Mouse (Mus musculus) left cerebral cortex, adult 2 months (tissue): Measurements from ENCODE around the gene Tmem51. TPM values are rescaled to one million over a fixed set of nuclear protein-coding genes. Genes with fewer than 3 reads are reported as not detected.
"Not testable (repeated sequence)": the region's sequence is repeated elsewhere in the genome, so short reads cannot be mapped to it uniquely, and the experiment has no call there.

Source experiments
- DNase-seq, 2 experiments: peaks; one replicate each; pipeline ENCODE4 v3.0.0; 2021 to 2022; ENCODE audit warnings: low spot score in 2 of 2, mixed read lengths in 1 of 2; ENCODE audit errors: extremely low spot score in 1 of 2
- H3K27ac ChIP-seq: fragments of 200-600 bp; 2 replicates; pipeline ENCODE4 v1.8.1; 2022
- H3K4me3 ChIP-seq: fragments of 200-600 bp; 2 replicates; pipeline ENCODE4 v1.8.1; 2022
- CTCF ChIP-seq: fragments of 200-600 bp; IDR thresholded peaks from 2 replicates; pipeline ENCODE4 v1.8.1; 2022; ENCODE audit warnings: antibody characterized with exemption, mild to moderate bottlenecking, moderate library complexity
- intact Hi-C: fragments of 180-260 bp; cut with DNase I; formaldehyde crosslinking; loops from one replicate; pipeline ENCODE4 v1.15.1; 2025
- total RNA-seq, 2 experiments: library from RNA; stranded (reverse); gene quantifications; 2 replicates each; pipeline ENCODE4 v1.2.3; 2021

Gene Tmem51
- total RNA-seq, 2 experiments from 2014 or later = 4.9 to 5.6 TPM

DNA sequence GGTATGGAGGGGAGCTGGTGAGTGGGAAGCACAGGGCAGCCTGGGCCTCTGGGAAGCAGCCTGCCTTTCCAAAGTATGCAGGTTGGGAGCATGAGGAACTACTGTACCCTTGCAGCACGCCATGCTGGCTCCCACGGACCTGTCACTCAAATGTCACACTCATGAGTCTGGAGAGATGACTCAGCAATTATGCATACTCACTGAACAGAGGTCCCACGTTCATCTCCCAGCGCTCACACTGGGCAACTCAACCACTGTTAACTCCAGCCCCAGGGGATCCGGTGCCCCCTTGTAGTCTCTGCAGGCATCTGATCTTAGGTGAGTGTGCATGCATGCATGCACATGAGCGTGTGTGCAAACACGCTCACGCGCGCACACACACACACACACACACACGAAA lies 29.5 kb downstream of the Tmem51 start:
- no peak for DNase-seq
- no peak overlapping the region for H3K27ac ChIP-seq
- no peak overlapping the region for H3K4me3 ChIP-seq
- no peak for TF ChIP-seq CTCF
- intact Hi-C loops = no loop called here

DNA sequence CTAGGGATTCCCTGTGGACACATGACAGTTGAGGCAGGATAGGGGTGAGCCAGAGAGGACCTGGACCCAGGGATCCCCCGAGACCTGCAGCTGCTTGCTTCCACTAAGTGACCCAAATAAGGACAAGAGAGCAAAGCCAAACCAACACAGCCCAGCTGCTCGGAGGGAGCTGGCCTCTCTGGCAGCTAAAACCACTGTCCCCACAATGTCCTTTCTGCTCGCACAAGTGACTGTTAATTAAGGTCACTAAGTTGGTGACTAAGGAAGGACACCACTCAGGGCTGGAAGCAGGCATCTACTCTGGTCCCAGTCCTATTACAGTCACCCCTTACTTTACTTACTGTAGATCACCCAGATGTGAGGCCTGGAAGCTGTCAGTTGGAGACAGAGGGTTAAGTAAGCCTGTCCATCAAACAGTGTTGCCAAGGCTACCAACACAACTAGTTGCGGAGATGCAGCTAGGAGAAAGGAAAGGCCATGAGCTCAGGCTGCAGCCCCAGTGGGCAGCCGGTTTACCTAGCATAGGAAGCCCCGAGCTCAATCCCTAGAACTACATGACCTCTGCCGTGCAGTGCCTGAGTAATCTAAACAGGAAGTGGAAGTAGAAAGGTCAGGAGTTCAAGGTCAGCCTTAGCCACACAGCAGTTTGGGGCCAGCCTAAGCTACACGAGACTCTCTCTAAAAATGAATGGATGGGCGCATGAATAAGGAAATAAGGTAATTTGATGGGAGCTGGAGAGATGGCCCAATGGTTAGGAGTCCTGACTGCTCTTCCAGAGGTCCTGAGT lies 30.2 kb downstream of the Tmem51 start:
- intact Hi-C loops = no loop called here
- Histone ChIP-seq H3K27ac (no peak overlapping the region), H3K4me3 (no peak overlapping the region)
- TF ChIP-seq CTCF = no peak
- no peak for DNase-seq

DNA sequence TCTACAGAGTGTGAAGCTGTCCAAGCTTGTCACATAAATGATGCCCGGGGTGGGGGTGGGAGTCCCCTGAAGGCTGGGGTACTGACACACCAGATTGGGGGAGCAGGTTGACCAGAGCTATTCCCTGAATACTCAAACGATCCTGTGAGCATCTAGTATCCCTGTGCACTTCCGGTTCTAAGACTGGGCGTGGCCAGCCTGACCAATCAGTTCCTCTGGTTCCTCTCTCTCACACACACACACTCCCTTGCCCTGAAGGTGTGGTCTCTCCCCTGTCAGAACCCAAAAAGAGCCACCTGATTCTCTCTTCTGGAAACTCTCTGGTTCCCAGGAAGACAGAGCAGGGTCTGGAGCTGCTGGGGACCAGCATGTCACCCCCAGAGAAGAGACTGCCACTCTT lies 30.8 kb downstream of the Tmem51 start:
- Histone ChIP-seq H3K27ac (no peak overlapping the region), H3K4me3 (no peak overlapping the region)
- TF ChIP-seq CTCF = no peak
- DNase-seq = no peak
- intact Hi-C loops = no loop called here

DNA sequence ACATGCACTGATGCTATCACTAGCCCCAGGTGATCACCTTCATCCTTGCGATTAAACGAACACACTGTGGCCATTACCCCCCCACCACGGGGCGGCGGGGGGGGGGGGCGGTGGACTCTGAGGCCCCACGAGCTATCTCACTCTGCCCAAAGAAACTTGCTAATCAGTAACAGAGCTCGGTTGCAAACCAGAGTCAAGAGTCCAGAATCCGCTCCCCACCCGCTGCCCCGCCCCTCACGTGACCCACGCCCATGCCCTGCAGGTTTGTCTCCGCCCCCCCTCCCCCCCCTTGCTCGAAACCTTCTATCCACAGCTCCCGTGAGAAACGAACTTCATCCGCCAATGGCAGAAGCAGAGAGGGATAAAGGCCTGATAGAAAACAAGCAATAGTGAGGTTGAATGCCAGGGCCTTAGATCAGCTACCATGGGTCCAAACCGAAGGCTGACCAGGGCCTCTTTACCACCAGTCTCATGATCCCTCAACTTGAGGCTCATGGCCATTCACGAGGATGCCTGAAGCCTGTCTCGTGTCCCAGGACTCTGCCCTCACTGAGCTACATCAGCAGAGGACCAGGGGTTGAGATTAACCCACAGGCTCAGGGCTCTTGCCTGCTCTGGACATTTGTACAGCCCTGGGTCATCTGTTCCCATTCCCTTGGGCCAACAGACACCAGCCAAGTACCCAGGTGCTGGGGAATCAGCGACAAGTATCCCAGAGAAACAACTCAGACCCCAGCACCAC lies 31.5 kb downstream of the Tmem51 start:
- intact Hi-C loops = no loop called here
- TF ChIP-seq CTCF = no peak
- no peak overlapping the region for H3K27ac ChIP-seq
- DNase-seq = no peak
- H3K4me3 ChIP-seq = no peak overlapping the region

DNA sequence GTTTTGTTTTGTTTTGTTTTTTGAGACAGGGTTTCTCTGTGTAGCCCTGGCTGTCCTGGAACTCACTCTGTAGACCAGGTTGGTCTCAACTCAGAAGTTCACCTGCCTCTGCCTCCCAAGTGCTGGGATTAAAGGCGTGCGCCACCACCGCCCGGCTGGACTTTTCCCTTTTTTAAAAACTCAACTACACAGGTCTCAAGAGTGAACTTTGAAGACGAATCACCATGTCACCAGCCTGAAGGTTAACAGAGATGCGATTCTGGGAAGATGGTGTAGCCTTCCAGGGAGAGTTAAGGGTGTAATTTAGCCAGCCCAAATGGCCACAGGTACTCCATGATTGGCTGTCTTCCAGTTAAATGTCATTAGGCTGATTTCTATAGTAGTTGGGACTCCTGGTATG lies 32.2 kb downstream of the Tmem51 start:
- intact Hi-C loops, H3K27ac ChIP-seq, H3K4me3 ChIP-seq, DNase-seq: not testable (repeated sequence)

DNA sequence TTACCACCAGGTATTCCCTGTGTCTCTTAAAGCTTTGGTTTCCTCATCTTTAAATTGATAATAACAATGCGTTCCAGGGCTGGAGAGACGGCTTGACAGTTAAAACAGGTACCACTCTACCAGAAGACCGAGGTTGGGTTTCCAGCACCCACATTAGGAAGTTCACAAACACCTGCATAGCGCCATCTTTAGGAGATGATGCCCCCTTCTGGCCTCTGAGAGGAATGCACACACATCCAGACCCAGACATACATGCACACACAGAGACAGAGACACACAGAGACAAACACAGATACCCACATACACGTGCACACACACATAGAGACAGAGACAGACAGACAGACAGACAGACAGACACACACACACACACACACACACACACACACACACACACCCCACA lies 34.1 kb downstream of the Tmem51 start:
- no peak for DNase-seq
- intact Hi-C loops = no loop called here
- TF ChIP-seq CTCF = no peak; the same call in 1 of the 2 replicates
- Histone ChIP-seq H3K27ac (no peak overlapping the region), H3K4me3 (no peak overlapping the region)

DNA sequence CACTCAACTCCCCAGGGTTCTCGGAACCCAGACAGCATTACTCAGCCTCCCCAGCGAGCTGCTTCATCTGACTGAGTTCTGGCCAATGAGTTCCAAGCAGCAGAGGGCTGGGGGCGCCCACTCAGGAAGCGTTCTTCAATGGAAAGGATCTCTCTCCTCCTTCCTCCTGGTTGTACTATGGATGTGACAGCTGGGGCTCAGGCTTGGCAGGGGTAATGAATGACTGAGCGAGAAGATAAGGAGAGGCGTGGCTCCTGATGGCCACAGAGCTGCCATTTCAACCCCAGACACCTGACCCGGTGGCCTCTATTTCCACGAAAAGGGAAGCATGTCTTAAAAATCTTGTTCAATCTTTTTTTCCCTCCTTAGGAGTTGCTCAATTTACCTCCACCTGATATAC lies 35.7 kb downstream of the Tmem51 start:
- intact Hi-C loops = no loop called here
- TF ChIP-seq CTCF = no peak
- DNase-seq = no peak
- Histone ChIP-seq H3K4me3 (no peak overlapping the region), H3K27ac (no peak overlapping the region)

DNA sequence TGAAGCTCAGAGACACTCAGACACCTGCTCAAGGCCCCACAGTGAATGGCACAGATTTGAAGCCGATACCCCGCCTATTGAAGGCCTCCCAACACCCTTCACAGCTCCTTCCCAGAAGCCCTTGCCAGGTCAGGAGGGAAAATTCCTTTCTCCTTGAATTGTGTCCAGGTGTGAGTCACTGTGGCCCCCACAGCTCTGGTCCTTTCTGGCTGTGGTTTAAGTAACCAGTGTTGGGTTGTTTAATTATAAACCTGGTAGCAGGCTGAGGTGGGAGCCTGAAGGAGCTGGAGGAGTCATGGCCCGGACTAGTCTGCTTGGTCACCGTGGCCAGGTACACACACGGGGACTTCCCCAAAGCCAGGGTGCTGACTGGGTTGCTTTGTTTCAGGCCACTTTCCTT lies 37.1 kb downstream of the Tmem51 start:
- Histone ChIP-seq H3K27ac (no peak overlapping the region), H3K4me3 (no peak overlapping the region)
- no peak for TF ChIP-seq CTCF
- no peak for DNase-seq
- intact Hi-C loops = no loop called here

DNA sequence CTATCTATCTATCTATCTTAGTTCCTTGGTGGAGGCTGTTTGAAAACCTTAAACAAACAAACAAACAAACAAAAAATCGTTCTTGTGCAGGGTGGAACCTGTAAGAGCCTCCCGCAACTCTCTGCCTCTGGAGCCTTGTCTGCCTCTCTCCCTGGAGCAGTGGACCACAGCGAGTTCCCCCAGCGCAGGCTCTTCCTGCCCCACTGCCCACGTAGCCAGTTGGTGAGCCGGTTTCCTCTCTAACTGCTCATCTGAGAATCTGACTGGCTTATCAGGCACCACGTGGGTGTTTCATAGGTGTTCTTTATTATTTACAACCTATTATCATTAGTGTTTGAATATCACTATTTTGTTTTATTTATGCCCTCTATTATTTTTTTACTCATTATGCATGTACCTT lies 37.6 kb downstream of the Tmem51 start:
- no peak overlapping the region for H3K4me3 ChIP-seq
- DNase-seq = no peak
- intact Hi-C loops = no loop called here
- TF ChIP-seq CTCF = no peak
- H3K27ac ChIP-seq = no peak overlapping the region

DNA sequence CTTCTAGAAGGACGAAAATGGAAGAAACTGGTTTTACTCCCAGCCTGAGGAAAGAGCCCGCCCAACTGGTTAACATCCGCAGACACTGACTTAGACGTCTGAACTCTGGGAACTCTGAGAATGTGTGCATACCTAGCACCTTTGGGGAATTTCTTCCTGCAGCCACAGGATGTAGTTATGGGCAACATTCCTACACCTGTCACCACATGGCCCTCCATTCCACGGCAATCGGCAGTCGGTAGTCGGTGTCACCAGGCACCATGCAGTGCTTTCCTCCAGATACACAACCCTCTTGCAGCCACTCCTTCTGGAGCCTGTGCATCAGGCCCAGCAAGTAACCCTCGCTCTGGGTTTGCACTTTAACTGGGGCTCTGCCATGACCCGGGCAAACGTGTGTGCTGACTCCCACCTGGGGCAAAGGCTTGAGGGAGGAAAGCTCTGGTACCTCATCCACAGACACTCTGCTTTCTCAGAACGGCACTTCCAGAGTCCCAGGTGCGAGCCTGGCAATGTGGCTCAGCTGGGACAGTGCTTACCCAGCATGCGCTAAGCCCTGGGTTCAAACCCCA lies 38.4 kb downstream of the Tmem51 start:
- no peak for DNase-seq
- Histone ChIP-seq H3K4me3 (no peak overlapping the region), H3K27ac (no peak overlapping the region)
- intact Hi-C loops = no loop called here
- no peak for TF ChIP-seq CTCF

DNA sequence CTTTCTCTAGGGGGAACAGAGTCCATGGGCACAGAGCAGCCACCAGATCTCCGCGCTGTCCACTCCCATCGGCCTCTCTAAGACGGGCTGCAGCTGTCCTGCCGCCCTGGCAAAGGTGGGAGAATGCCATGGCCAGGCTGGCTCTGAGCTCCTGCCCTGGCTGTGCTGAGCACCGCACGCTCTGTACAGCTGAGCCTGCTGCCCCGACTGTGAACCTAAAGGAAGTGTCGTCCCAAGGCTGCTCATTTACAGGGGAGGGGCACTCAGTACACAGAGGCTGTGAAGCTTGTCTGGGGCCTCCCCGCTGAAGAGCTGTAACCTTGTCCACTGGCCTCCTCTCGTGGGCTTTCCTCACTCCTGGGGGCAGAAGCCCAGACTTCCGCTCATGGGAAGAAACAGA lies 39.7 kb downstream of the Tmem51 start:
- Histone ChIP-seq H3K27ac (no peak overlapping the region), H3K4me3 (no peak overlapping the region)
- TF ChIP-seq CTCF = no peak
- DNase-seq = no peak
- intact Hi-C loops = no loop called here

DNA sequence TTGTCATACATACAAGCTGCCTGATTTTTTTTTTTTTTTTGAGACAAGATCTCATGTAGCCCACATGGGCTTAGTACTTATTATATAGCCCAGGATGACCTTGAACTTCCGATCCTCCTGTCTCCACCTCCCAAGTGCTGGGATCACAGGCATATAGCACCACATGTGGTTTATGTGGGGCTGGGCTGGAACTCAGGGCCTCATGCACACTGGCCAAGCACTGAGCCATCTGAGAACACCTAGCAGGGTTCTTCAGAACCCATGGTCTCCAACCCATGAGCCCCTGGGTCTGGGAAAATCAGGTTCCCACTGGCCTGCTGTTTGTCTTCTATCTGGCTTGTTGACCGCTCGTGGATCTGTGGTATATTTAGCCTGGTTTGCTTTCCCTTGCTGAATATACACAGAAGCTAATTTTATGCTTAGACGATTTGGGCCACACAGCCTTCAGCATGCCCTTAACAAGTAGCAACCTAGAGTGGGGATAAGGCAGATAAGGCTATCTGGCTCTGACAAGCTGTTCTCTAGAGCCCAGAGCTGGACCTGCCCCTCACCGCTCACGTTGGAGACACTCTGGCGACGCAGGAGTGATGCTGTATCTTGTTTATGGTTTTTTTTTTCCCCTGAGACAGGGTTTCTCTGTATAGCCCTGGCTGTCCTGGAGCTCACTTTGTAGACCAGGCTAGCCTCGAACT lies 44.3 kb downstream of the Tmem51 start:
- DNase-seq = no peak
- TF ChIP-seq CTCF = no peak
- no peak overlapping the region for H3K27ac ChIP-seq
- intact Hi-C loops = no loop called here
- H3K4me3 ChIP-seq = no peak overlapping the region
